Mouse (Mus musculus): ENCODE results near the gene Pi4kb.
"Not testable (repeated sequence)": the region's sequence is repeated elsewhere in the genome, so short reads cannot be mapped to it uniquely, and the experiment has no call there.

Gene Pi4kb

GRCm38 (mm10) chr3:95016532-95017056 lies 42.1 kb downstream of the Pi4kb start:
- DNase-seq, result no peak

DNA sequence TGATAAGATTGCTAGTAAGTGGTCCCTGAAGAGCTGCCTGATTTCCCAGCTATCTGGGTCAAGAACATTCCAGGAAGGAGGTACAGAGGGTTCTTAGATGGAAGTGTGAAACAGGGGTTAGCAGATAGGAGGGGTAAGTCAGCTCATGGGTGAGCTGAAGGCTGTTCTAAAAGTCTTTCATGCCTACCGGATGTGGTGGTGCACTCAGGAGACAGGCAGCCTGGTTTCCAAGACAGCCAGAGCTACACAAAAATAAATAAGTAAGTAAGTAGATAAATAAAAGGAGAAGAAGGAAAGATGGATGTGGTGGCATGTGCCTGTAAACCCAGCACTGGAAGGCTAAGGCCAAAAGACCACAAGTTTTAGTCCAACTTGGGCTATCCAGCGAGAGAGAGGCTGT lies 44.2 kb downstream of the Pi4kb start:
- no peak for DNase-seq

DNA sequence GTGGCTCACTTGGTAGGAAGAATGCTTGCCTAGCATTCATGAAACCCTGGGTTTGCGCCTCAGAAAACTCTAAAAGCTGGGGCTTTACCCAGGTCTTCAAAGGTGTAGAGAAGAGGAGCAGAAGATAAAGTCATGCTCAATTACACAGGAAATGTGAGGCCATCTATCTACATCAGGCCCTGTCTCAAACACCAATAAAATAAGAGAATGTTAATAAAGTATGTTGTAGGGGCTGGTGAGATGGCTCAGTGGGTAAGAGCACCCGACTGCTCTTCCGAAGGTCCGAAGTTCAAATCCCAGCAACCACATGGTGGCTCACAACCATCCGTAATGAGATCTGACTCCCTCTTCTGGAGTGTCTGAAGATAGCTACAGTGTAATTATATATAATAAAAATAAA lies 46.4 kb downstream of the Pi4kb start:
- DNase-seq, result not testable (repeated sequence)

GRCm38 (mm10) chr3:95024551-95024950 lies 50.0 kb downstream of the Pi4kb start:
- peak; percentile 97 for DNase-seq

DNA sequence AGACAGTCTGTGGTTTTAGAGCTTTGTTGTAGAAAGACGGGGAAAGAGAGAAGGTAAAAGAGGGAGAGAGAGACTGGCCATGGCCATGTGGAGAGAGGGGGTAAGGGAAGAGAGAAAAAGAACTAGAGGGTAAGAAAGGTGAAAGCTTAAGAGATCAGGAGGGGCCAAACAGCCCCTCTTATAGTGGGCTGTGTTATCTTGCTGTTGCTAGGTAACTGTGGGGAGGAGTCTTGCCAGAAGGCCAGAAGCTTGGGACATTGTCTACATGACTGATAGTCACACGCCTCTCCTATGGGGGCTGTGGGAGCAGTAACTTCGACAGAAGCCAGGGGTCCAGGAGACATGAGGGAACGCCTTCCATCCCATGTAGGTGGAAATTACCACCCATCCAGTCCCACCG lies 50.7 kb downstream of the Pi4kb start:
- DNase-seq, result no peak

DNA sequence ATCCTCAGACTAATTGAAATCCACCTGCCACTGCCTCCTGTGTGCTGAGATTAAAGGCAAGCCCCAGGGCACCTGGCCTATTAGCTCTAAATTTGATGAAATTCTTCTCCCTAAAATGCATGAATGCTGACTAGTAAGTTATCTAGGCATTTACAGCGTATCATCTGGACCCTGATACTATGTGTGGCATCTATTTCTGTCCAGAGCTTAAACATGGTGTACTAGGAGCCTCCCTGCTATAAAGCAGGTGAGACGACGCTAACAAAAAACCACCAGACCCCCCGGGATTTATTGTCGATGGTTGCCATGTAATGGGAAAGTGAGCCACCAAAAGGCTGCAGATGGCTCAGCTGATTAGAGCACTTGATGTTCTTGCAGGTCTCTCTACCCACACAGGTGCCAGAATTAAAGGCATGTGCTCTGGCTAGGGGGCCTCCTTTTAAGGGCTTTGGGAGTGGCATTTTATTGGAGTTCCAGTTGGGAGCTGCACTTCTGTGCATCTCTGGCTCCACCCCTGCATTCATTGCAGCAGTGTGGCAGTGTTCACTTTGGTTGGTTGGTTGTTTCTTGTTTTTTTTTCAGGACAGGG lies 52.6 kb downstream of the Pi4kb start:
- no peak for DNase-seq

GRCm38 (mm10) chr3:95027701-95028100 lies 53.2 kb downstream of the Pi4kb start:
- peak; percentile 93 for DNase-seq

DNA sequence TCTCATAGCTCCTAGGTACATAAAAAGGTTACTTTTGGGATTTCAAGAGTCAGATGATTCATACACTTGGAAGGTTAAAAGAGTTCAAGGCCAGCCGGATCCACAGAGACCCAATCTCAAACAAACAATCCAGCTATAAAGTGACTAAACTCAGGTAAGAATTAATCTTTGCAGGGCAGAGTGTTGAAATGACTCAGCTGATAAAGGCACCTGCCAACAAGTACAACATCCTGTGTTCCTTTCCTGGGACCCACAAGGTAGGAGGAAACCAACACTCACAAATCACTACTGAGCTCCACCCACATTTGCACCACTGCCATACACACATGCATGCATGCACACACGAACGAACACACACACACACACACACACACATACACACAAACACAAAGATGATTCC lies 54.1 kb downstream of the Pi4kb start:
- DNase-seq, result no peak

DNA sequence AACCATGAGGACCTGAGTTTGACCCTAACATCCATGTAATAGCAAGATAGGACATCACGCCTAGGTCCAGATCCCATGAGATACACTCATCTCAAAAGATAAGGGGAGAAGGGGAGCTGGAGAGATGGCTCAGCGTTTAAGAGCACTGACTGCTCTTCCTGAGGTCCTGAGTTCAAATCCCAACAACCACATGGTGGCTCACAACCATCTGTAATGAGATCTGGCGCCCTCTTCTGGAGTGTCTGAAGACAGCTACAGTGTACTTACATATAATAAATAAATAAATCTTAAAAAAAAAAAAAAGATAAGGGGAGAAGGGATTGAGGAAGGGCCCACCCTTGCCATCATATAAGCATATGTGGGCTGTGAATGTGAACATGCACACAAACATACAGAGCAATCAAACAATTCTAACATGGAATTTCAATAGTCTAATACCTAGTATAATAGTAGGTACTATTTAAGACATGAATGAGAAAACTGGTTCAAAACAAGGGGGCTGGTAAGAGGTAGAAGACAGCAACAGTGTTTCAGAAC lies 54.8 kb downstream of the Pi4kb start:
- DNase-seq, result not testable (repeated sequence)

GRCm38 (mm10) chr3:95029953-95030352 lies 55.4 kb downstream of the Pi4kb start:
- DNase-seq, result no peak

DNA sequence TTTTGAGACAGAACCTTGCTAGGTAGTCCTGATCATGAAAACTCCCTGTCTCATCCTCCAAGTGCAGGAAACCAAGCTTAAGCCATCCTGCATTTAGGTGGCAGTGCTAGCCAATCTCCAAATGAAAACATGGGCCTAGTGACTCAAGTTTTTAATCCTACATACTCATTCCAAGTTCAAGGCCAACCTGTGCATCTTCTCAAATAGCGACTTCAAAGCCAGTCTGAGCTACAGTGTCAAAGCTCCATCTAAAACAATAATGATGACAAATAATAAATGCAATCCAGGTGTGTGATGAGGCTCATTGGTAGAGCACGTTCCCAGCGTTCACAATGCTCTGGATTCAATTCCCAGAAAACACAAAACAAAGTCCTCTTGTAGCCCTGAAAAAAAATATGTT lies 67.1 kb downstream of the Pi4kb start:
- DNase-seq, result no peak

DNA sequence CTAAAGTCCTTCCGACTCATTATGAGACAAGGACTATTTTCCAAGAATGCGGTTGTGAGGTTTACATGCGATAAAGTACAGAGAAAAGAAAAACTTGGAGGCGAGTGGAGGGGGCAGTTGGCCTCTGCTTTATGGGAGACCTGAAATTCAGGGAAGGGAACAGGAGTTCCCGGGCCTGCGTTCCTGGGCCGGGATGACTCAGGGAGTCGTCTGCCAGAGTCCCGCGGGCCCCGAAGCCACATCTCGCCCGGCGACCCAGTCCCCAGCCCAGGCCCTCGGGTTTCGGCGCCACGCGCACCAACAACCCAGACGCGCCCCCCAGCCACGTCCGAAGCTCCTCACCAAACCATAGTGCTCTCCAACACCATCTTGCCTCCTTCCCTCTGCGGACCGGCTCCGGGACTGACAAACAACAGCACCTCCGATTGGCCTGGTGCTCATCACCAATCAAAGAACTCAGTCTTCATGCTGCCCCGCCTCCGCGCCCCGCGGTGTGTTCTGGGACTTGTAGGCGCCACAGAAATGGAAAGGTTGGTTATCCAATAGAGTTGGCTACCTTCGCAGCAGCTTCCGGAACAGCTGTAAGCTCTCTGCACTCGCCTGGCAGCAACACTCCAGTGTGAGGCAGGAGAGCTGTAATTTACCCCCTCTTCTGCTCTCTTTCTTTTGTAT lies 67.8 kb downstream of the Pi4kb start, which contains the start of gene Psmd4:
Gene Psmd4 (minus strand): TSS at position 449 of the 672 bp plus-strand sequence.
- DNase-seq, result peak; percentile 100

GRCm38 (mm10) chr3:95042838-95043229 lies 68.3 kb downstream of the Pi4kb start:
- DNase-seq, result no peak

GRCm38 (mm10) chr3:95043251-95043650 lies 68.7 kb downstream of the Pi4kb start:
- no peak for DNase-seq

DNA sequence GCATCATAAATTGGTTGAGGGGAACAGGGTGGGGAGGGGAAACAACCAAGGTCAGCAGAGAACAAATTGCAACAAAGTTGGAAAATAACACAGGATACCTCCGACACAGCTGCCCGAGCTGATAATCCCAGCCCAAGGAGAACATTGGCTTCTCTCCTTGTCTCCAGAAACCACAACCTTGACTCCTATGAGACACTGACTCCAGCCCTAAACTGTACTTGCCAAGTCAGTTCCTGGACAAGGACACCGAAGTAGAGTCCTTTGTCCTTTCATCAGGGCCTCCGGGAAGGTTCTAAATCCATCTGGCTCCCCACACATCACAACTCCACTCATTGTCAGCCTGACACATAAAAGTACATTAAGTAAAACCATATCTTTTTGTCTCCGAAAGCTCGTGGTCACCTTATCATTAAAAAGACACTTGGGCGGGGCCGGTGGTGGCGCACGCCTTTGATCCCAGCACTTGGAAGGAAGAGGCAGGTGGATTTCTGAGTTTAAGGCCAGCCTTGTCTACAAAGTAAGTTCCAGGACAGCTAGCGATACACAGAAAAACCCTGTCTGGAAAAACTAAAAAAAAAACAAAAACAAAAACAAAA lies 72.0 kb downstream of the Pi4kb start:
- no peak for DNase-seq

DNA sequence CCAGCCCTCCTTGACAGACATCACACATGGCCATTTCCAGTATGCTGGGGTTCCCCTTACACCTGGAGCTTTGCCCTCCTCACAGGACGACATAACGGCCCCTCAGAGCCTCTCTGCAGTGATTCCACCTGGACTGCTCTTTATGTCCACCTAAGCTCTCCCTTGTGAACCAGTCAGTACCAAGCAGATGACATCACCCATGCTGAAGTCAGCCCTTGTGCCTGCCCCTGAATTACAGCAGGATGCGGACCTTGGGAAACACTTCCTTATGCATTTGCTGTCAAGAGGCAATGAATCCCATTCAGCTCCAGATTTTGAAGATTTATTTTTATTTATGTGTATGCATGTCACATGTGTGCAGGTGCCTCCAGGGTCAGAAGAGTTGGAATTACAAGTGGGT lies 73.4 kb downstream of the Pi4kb start:
- DNase-seq, result no peak

DNA sequence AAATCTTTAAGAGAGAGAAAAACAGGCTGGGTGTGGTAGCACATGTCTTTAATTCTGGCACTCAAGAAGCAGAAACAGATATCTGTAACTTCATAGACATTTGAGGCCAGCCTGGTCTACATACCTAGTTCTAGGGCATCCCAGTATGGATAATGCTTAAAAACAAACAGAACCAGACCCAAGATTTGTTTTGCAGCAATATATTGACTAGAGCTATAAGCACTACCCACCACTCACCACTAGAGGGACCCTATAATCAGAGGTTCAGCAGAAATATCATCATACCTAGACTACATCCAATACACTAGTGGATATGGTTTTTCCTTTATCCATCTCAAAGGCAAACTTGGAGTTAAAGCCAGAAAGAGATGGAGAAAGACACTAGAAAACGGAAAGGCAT lies 78.4 kb downstream of the Pi4kb start:
- no peak for DNase-seq

- DNase-seq, result no peak
Measured at GRCm38 (mm10) chr3:95053701-95054100, 79.2 kb downstream of the Pi4kb start.

DNA sequence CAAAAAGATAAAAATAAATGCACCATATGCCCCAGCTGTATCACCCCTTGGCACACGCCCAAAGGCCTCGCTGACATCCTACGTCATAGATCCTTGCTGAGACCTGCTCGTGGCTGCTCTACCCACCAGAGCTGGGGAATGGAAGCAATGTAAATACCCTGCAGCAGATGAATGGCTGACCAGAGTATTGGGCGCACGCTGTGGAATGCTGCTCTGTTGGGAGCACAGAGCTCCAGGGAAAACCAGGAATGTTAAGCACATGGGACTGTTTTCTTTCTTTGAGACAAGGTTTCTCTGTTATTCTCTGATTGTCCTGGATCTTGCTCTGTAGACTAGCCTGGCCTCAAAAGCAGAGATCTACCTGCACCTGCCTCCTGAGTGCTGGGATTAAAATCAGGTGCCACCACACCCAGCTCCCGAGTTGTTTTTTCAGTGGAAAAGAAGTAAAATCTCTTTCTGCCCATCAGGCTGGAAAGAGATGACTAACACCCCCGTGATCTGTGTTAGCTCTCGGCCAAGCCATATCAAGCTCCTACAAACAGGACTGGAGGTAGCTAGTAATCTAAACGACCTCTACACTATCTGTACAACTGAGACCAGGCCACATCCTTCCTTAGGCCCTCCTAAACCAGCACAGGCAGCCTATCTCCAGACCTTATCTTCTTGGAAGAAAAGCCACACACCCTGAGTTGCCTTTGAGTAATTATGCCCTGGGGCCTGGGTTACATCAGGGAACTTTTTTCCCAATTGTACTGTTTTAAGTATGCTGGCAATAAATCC lies 80.1 kb downstream of the Pi4kb start:
- DNase-seq, result no peak

DNA sequence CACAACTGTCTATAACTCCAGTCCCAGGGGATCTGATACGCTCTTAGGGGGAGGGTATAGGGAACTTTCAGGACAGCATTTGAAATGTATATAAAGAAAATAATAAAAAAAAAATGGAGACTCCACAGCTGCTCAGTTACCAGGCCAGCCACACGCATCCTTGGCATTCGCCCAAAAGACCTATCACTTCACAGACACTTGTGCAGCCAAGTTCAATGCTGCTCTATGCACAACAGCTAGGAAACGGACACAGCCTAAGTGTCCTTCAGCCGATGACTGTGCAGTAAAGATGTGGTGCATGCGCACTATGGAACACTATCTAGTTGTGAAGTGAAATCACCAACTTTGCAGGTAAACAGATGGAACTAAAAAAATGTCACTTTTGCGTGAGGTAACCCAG lies 81.7 kb downstream of the Pi4kb start:
- no peak for DNase-seq

Data from heart, adult 11 months (tissue).